Mouse (Mus musculus): ENCODE measurements around the gene St8sia2. TPM values are rescaled to one million over a fixed set of nuclear protein-coding genes. Genes with fewer than 3 reads are reported as not detected.

The St8sia2 gene
- polyA plus RNA-seq, 1 experiment, result 11.9 TPM

DNA sequence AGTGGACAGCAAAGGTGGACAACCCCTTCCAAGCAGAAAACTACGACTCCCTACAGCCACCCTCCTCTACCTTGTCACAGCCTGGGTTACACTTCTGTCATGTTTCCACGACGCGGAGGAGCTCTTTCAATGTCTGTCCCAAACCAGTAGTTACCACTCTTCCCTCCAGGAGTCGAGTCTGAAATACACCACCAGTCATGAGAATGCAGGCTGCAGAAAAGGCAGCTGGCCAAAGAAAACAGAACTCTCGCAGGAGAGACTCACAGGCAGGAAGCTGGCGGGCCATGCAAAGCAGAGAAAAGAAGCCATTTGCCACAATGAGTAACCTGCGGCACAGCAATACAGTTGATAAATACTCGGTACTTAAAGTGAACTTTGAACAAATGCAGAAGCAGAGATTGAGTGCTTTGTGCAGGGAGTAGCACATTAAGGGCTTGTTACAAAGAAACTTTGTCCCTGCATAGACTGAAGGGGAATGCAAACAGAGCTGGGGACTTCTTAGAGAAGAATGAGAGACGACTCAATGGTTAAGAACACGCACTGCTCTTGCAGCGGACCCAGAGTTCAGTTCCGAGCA is 30.2 kb upstream of the St8sia2 start:
- Histone ChIP-seq H3K27ac (ENCODE audit: control insufficient read depth, insufficient read depth, low read depth, low read length) (no peak overlapping the region), H3K36me3 (ENCODE audit: control insufficient read depth, insufficient read depth, low read length) (no peaks in the 10 kb centered on the region), H3K4me3 (ENCODE audit: control insufficient read depth, low read depth, low read length) (no peak overlapping the region), H3K27me3 (ENCODE audit: control insufficient read depth, insufficient read depth, low read length) (no peaks in the 10 kb centered on the region), H3K4me1 (ENCODE audit: control insufficient read depth, insufficient read depth, low read length) (peaks cover 2% of the 10 kb centered on the region; the same call in 1 of the 2 replicates)
- TF ChIP-seq CTCF (IDR thresholded peaks at IDR 0.05; ENCODE audit: control insufficient read depth, insufficient read depth, insufficient replicate concordance, low read depth, low read length) (no peak), POLR2A (IDR thresholded peaks at IDR 0.05; ENCODE audit: control insufficient read depth, low read depth, low read length) (no peak)

- no peaks in the 10 kb centered on the region for H3K27me3 ChIP-seq (ENCODE audit: control insufficient read depth, insufficient read depth, low read length)
- no peaks in the 10 kb centered on the region for H3K4me1 ChIP-seq (ENCODE audit: control insufficient read depth, insufficient read depth, low read length)
- no peak overlapping the region for H3K4me3 ChIP-seq (ENCODE audit: control insufficient read depth, low read depth, low read length)
- H3K27ac ChIP-seq (ENCODE audit: control insufficient read depth, insufficient read depth, low read depth, low read length), result no peak overlapping the region
- TF ChIP-seq POLR2A (IDR thresholded peaks at IDR 0.05; ENCODE audit: control insufficient read depth, low read depth, low read length) (no peak), CTCF (IDR thresholded peaks at IDR 0.05; ENCODE audit: control insufficient read depth, insufficient read depth, insufficient replicate concordance, low read depth, low read length) (peak; percentile 68; the same call in 1 of the 2 replicates)
- no peaks in the 10 kb centered on the region for H3K36me3 ChIP-seq (ENCODE audit: control insufficient read depth, insufficient read depth, low read length)
These were observed 11.5 kb upstream of the St8sia2 start for GRCm38 (mm10) chr7:74025007-74025406.

- Histone ChIP-seq H3K27ac (ENCODE audit: control insufficient read depth, insufficient read depth, low read depth, low read length) (no peak overlapping the region), H3K36me3 (ENCODE audit: control insufficient read depth, insufficient read depth, low read length) (no peaks in the 10 kb centered on the region), H3K4me1 (ENCODE audit: control insufficient read depth, insufficient read depth, low read length) (no peaks in the 10 kb centered on the region), H3K27me3 (ENCODE audit: control insufficient read depth, insufficient read depth, low read length) (no peaks in the 10 kb centered on the region), H3K4me3 (ENCODE audit: control insufficient read depth, low read depth, low read length) (no peak overlapping the region)
- no peak for TF ChIP-seq POLR2A (IDR thresholded peaks at IDR 0.05; ENCODE audit: control insufficient read depth, low read depth, low read length)
- TF ChIP-seq CTCF (IDR thresholded peaks at IDR 0.05; ENCODE audit: control insufficient read depth, insufficient read depth, insufficient replicate concordance, low read depth, low read length), result no peak
These were observed 10.7 kb upstream of the St8sia2 start for GRCm38 (mm10) chr7:74024171-74024570.

- Histone ChIP-seq H3K27me3 (ENCODE audit: control insufficient read depth, insufficient read depth, low read length) (no peaks in the 10 kb centered on the region), H3K4me3 (ENCODE audit: control insufficient read depth, low read depth, low read length) (no peak overlapping the region), H3K4me1 (ENCODE audit: control insufficient read depth, insufficient read depth, low read length) (no peaks in the 10 kb centered on the region), H3K36me3 (ENCODE audit: control insufficient read depth, insufficient read depth, low read length) (no peaks in the 10 kb centered on the region), H3K27ac (ENCODE audit: control insufficient read depth, insufficient read depth, low read depth, low read length) (no peak overlapping the region)
- TF ChIP-seq POLR2A (IDR thresholded peaks at IDR 0.05; ENCODE audit: control insufficient read depth, low read depth, low read length), result no peak
- no peak for TF ChIP-seq CTCF (IDR thresholded peaks at IDR 0.05; ENCODE audit: control insufficient read depth, insufficient read depth, insufficient replicate concordance, low read depth, low read length)
These were observed 9.1 kb upstream of the St8sia2 start for GRCm38 (mm10) chr7:74022571-74022970.

- Histone ChIP-seq H3K27me3 (ENCODE audit: control insufficient read depth, insufficient read depth, low read length) (no peaks in the 10 kb centered on the region), H3K27ac (ENCODE audit: control insufficient read depth, insufficient read depth, low read depth, low read length) (no peak overlapping the region), H3K4me3 (ENCODE audit: control insufficient read depth, low read depth, low read length) (no peak overlapping the region), H3K4me1 (ENCODE audit: control insufficient read depth, insufficient read depth, low read length) (no peaks in the 10 kb centered on the region), H3K36me3 (ENCODE audit: control insufficient read depth, insufficient read depth, low read length) (no peaks in the 10 kb centered on the region)
- no peak for TF ChIP-seq CTCF (IDR thresholded peaks at IDR 0.05; ENCODE audit: control insufficient read depth, insufficient read depth, insufficient replicate concordance, low read depth, low read length)
- no peak for TF ChIP-seq POLR2A (IDR thresholded peaks at IDR 0.05; ENCODE audit: control insufficient read depth, low read depth, low read length)
These were observed 8.3 kb upstream of the St8sia2 start for GRCm38 (mm10) chr7:74021771-74022170.

DNA sequence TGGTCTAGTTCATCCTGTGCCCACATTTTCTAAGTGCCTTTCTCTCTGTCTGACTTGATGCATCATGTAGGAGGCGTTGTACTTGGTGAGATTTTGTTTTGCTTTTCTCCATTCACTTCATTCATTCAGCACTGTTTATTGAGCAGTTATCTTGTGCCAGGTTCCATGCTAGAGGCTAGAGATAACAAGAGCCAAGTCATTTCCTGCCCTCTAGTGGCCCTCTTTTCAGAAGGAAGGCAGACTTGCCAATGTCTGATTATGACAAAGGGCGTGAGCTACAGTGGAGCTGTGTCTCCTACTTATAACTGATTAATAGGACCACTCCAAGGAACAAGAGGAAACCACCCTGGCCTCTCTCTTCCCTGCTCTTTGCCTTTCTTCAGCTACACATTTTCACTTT is 3.1 kb upstream of the St8sia2 start:
- Histone ChIP-seq H3K27me3 (ENCODE audit: control insufficient read depth, insufficient read depth, low read length) (no peaks in the 10 kb centered on the region), H3K36me3 (ENCODE audit: control insufficient read depth, insufficient read depth, low read length) (no peaks in the 10 kb centered on the region), H3K27ac (ENCODE audit: control insufficient read depth, insufficient read depth, low read depth, low read length) (no peak overlapping the region), H3K4me3 (ENCODE audit: control insufficient read depth, low read depth, low read length) (no peak overlapping the region), H3K4me1 (ENCODE audit: control insufficient read depth, insufficient read depth, low read length) (peaks cover 5% of the 10 kb centered on the region)
- TF ChIP-seq POLR2A (IDR thresholded peaks at IDR 0.05; ENCODE audit: control insufficient read depth, low read depth, low read length) (no peak), CTCF (IDR thresholded peaks at IDR 0.05; ENCODE audit: control insufficient read depth, insufficient read depth, insufficient replicate concordance, low read depth, low read length) (no peak)

DNA sequence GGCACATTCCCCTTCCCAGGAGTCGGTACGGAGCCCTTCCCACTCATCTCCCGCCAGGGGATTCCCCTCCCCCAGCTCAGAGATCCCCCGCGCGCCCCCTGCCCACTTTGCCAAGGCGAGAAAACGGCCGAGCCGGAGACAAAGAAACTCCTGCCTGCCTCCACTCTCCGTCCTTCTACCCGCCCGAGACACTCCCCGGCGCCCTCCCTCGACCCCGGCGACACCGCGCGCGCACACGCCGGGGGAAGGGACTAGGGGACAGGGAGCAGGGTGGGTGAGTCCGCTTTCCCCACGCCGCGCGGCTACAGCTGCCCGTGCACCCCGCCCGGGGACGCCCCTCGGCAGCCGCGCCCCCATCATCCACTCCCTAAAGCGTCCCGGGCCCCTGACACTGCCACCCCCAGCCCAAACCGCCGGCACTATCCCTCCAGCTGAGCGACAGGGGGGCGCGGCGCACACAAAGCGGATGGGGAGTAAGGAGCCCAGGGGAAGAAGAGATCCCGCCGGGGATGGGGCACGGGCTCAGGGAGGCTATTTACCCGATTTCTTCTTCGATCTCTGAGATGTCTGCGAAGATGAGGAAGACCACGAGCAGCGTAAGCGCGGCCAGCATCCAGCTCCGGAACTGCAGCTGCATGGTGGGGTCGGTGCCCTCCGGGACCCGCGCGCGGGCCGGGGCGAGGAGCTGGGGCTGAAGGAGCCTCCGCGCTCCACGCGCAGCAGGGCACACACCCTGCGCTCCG is 461 bp downstream of the St8sia2 start:
- no peaks in the 10 kb centered on the region for H3K27me3 ChIP-seq (ENCODE audit: control insufficient read depth, insufficient read depth, low read length)
- peak overlapping the region; percentile 74 for H3K27ac ChIP-seq (ENCODE audit: control insufficient read depth, insufficient read depth, low read depth, low read length)
- peak overlapping the region; percentile 83 for H3K4me3 ChIP-seq (ENCODE audit: control insufficient read depth, low read depth, low read length)
- TF ChIP-seq POLR2A (IDR thresholded peaks at IDR 0.05; ENCODE audit: control insufficient read depth, low read depth, low read length), result no peak
- TF ChIP-seq CTCF (IDR thresholded peaks at IDR 0.05; ENCODE audit: control insufficient read depth, insufficient read depth, insufficient replicate concordance, low read depth, low read length), result no peak
- peaks cover 5% of the 10 kb centered on the region for H3K4me1 ChIP-seq (ENCODE audit: control insufficient read depth, insufficient read depth, low read length)
- H3K36me3 ChIP-seq (ENCODE audit: control insufficient read depth, insufficient read depth, low read length), result no peaks in the 10 kb centered on the region

All from testis, adult 2 months (tissue).